Mouse (Mus musculus): Measurements from ENCODE around the gene Klhl2.

The Klhl2 gene

GRCm38 (mm10) chr8:64849897-64850541, at the start of gene Klhl2:
TSS of gene Klhl2 (minus strand) at chr8:64850017.
- peak; percentile 83 for DNase-seq

GRCm38 (mm10) chr8:64898710-64899109, 48.9 kb upstream of the Klhl2 start:
- no peak for DNase-seq

DNA sequence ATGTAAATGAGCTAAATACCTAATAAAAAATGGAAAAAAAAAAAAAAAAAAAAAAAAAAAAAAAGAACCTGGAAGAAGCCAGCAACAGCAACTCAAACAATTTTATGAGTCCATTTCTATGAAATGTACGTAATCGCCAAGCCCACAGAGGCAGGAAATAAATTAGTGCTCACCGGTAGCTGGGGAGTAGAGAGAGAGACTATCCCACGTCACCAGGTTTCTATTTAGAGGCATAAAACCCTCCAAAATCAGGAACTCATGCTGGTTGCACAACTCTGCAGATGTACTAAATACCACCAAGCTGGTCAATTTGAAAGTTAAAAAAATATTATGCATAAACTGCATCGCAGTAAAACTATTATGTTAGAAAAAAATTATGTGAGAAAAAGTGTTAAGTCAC, 46.9 kb upstream of the Klhl2 start:
- DNase-seq: no peak

GRCm38 (mm10) chr8:64880619-64881200, 30.9 kb upstream of the Klhl2 start:
- DNase-seq: peak; percentile 50

GRCm38 (mm10) chr8:64877630-64878312, 28.0 kb upstream of the Klhl2 start:
- DNase-seq: no peak

DNA sequence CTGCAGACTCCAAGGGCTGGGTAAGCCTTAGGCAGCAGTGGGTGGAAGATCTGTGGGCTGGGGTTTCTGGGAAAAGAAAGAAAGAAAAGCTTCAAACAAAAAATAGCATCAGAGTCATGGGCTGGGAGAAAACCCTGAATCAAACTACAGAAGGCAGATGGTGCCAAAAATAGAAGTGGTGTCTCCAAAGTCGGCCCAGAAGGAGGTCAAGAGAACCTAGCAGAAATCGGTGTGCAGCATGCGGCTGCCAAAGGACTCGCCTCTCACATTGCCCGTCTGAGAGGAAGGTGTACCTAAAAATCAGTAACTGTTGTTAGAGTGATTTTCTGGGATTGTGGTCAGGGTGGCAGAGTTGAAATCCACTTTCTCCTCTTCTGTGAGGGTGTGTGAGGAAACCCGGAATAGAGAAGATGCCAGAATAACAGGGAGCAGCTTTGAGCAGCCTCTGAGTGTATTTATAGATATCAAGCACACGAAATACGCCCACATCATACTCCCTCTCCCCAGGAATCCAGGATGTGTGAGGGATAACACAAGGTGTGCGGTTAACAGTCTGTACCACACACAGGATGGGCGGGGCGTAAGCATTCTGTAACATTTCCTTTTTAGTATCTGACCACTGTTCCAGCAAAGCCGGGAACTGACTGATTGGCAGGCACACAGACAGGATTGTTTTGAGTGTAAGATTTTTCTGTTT, 21.8 kb upstream of the Klhl2 start:
- peak; percentile 79 for DNase-seq

DNA sequence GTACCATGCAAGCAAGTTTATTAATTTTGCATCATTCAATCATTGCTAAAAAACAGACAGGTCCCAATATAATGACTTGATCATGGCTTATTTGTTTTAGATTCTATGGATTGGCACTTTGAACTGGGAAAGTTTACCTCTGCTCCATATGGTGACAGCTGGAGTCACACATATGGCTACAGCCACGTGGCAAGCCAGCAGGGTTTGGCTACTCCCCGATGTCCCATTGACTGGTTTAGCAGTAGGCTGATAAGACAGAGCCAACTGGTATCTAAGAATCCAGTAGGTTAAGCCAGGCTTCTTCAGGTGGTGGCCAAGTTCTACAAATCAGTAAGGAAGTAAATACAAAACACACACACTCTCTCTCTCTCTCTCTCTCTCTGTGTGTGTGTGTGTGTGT, 20.4 kb upstream of the Klhl2 start:
- DNase-seq: no peak

- DNase-seq: peak; percentile 51
Measured at GRCm38 (mm10) chr8:64849091-64849896, 523 bp downstream of the Klhl2 start.

GRCm38 (mm10) chr8:64848245-64848785, 1.5 kb downstream of the Klhl2 start:
- no peak for DNase-seq

DNA sequence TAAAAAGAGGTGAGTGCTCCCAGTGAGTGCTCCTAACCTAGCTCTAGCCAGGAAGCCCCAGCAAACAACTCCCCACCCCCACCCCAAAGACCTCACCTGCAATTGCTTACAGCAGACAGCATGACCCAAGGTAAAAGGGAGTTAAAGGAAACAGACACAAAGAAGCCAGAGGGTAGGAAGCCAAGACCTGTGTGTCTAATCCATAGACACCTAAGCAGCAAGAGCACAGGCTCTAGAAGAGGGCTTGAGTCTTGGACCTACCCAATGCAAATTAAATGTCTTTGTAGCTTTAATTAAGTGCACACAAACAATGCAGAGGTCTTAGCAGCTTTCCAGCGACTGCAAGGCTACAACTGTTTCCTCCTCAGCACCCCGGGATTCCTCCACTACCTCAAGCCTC, 2.2 kb downstream of the Klhl2 start:
- no peak for DNase-seq

- no peak for DNase-seq
Measured at GRCm38 (mm10) chr8:64847241-64847640, 2.6 kb downstream of the Klhl2 start.

DNA sequence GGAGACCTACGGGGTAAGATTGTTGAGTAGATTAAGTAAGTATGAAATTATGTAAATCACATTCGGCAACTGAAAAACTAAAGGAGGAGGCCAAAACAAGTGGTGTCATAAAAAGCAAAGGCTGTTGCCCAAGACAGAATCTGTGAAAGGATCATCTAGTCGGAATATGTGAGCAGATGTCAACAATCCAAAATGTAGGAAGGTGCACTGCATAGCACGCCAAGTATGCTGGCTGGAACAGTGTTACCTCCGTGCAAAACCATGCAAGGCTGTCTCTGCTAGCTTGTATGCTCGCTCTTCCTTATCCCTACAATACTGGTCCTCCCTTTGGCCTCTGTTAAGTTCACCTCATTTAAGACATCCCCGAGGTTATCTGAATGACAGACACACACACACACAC, 4.5 kb downstream of the Klhl2 start:
- peak; percentile 57 for DNase-seq

GRCm38 (mm10) chr8:64844043-64844481, 5.8 kb downstream of the Klhl2 start:
- no peak for DNase-seq

- no peak for DNase-seq
Measured at GRCm38 (mm10) chr8:64843168-64843567, 6.6 kb downstream of the Klhl2 start.

DNA sequence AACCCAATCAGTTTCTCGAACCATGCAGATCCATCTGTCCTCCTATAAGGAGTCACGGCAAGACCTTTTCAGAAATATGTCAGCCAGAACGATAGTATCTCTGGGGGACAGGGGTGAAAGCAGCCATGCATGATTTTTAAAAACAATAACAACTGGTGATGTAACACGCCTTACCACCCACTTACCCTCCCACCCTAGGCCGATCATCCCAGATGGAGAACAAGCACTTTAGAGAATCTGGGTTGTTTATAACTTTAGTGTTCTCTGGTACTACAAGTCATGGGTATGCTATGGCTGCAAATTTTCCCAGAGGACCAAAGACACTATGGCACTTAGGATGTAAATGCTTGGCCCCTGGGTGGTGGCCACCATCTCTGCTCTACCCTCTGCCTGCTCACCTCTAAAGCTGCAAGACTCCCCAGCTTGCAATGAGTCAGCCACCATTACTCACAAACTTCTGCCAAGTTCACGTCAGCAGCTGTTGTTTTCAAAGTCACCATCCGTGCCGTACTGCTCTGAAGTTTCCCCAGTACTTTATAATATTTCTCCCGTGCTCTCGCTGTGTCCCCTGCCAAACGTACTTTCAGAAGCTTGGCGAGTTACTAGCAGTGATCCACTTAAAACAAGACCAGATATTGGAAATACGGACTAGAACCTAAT, 7.9 kb downstream of the Klhl2 start:
- peak; percentile 75 for DNase-seq

DNA sequence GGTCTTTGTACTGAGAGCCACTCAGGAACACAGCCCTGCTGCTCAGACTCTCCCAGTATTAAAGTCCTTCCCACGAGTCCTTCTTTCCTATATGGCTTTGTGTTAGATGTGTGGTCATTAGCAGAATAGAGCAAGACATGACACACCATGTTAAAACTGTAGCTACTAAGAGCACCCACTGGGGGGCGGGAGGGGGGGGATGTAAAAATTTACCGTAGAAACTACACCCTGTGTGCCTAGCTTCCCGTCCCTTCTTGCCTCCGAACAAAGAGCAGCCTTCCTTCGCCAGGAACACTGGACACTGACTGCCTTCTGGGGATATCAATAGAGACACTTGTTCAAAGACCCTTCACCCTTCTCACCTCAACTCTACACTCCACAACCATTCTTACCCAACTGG, 10.2 kb downstream of the Klhl2 start:
- DNase-seq: no peak

GRCm38 (mm10) chr8:64835475-64836122, 14.2 kb downstream of the Klhl2 start:
- DNase-seq: no peak

GRCm38 (mm10) chr8:64834071-64834877, 15.5 kb downstream of the Klhl2 start:
- peak; percentile 61 for DNase-seq

- DNase-seq: no peak
Measured at GRCm38 (mm10) chr8:64832581-64833135, 17.2 kb downstream of the Klhl2 start.

DNA sequence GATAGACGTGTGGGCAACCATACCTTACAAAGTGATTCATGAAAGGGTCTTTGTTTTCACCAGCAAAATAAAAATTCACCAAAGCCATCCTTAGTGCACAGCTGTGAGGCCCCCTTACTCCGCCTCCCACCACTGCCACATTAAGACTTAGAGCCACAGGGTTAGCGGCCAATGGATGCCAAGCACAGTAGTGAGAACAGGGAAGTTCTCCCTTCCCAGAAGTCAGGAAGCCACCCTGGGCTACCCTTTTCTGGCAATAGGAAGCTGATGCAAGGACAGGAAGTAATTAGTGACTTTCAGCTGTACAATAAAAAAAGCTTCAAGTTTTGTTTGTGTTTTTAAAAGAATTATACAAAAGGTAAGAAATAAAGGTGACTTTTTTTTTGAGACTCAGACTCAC, 18.2 kb downstream of the Klhl2 start:
- DNase-seq: no peak

Data from right cerebral cortex, adult 18-20 months (tissue).